Mouse (Mus musculus): ENCODE data around the gene Sirt4. TPM values are rescaled to one million over a fixed set of nuclear protein-coding genes. Genes with fewer than 3 reads are reported as not detected.
A peak's percentile ranks its signal among the peaks of the same experiment; 100 is the strongest.
"Not testable (repeated sequence)": the region's sequence is repeated elsewhere in the genome, so short reads cannot be mapped to it uniquely, and the experiment has no call there.

Sirt4 gene
- polyA plus RNA-seq, 1 experiment from 2014 or later: 6.4 TPM

GRCm38 (mm10) chr5:115507267-115507980 is 22.9 kb upstream of the Sirt4 start:
- peak overlapping the region; percentile 82 for H3K27ac ChIP-seq (ENCODE audit: low read depth, low read length)
- H3K9ac ChIP-seq (ENCODE audit: low read depth, low read length): peak overlapping the region; percentile 88
- WGBS: 13% methylated on average over 12 of the region's 12 CpGs
- H3K9me3 ChIP-seq (ENCODE audit: control insufficient read depth): no peaks in the 10 kb centered on the region
- peaks cover 9% of the 10 kb centered on the region for H3K4me1 ChIP-seq (replicated peaks; ENCODE audit: control insufficient read depth, insufficient read depth, low read length)
- H3K36me3 ChIP-seq (ENCODE audit: control insufficient read depth, insufficient read depth): no peaks in the 10 kb centered on the region
- ATAC-seq: no peak
- no peak for TF ChIP-seq CTCF (IDR thresholded peaks at IDR 0.05; ENCODE audit: low read depth)
- peak overlapping the region; percentile 90 for H3K4me2 ChIP-seq (replicated peaks; ENCODE audit: low read depth)
- peak overlapping the region; percentile 95 for H3K4me3 ChIP-seq (ENCODE audit: low read depth, low read length)
- H3K27me3 ChIP-seq (replicated peaks; ENCODE audit: control insufficient read depth, insufficient read depth, low read length): no peaks in the 10 kb centered on the region

- ATAC-seq: peak; percentile 88
- no peaks in the 10 kb centered on the region for H3K9me3 ChIP-seq (ENCODE audit: control insufficient read depth)
- peak within 1 kb of the TSS; percentile 88 for H3K9ac ChIP-seq (ENCODE audit: low read depth, low read length)
Measured at GRCm38 (mm10) chr5:115506454-115507201, 22.1 kb upstream of the Sirt4 start, which contains the start of gene Pxn. Pxn (plus strand) TSS chr5:115506676.

GRCm38 (mm10) chr5:115505617-115506016 is 21.1 kb upstream of the Sirt4 start:
- not testable (repeated sequence) for H3K36me3 ChIP-seq (ENCODE audit: control insufficient read depth, insufficient read depth); ATAC-seq

More at GRCm38 (mm10) chr5:115506454-115507201, 22.1 kb upstream of the Sirt4 start, which contains the start of gene Pxn:
- Histone ChIP-seq H3K4me1 (replicated peaks; ENCODE audit: control insufficient read depth, insufficient read depth, low read length) (peaks cover 9% of the 10 kb centered on the region), H3K4me3 (ENCODE audit: low read depth, low read length) (peak within 1 kb of the TSS; percentile 95), H3K27ac (ENCODE audit: low read depth, low read length) (peak within 1 kb of the TSS; percentile 82), H3K36me3 (ENCODE audit: control insufficient read depth, insufficient read depth) (no peaks in the 10 kb centered on the region), H3K4me2 (replicated peaks; ENCODE audit: low read depth) (peak within 1 kb of the TSS; percentile 90), H3K27me3 (replicated peaks; ENCODE audit: control insufficient read depth, insufficient read depth, low read length) (no peaks in the 10 kb centered on the region)
- TF ChIP-seq CTCF (IDR thresholded peaks at IDR 0.05; ENCODE audit: low read depth): peak; percentile 95
- under 1% methylated on average over 49 of the region's 74 CpGs for WGBS

GRCm38 (mm10) chr5:115503035-115503434 is 18.5 kb upstream of the Sirt4 start:
- TF ChIP-seq CTCF (IDR thresholded peaks at IDR 0.05; ENCODE audit: low read depth): no peak
- Histone ChIP-seq H3K4me1 (replicated peaks; ENCODE audit: control insufficient read depth, insufficient read depth, low read length) (peaks cover 4% of the 10 kb centered on the region; the same call in 1 of the 2 replicates), H3K27me3 (replicated peaks; ENCODE audit: control insufficient read depth, insufficient read depth, low read length) (no peaks in the 10 kb centered on the region), H3K9me3 (ENCODE audit: control insufficient read depth) (no peaks in the 10 kb centered on the region), H3K36me3 (ENCODE audit: control insufficient read depth, insufficient read depth) (no peaks in the 10 kb centered on the region), H3K9ac (ENCODE audit: low read depth, low read length) (no peak overlapping the region), H3K4me2 (replicated peaks; ENCODE audit: low read depth) (no peak overlapping the region), H3K4me3 (ENCODE audit: low read depth, low read length) (no peak overlapping the region), H3K27ac (ENCODE audit: low read depth, low read length) (0 out of 2 replicates have a peak overlapping the region, but pooled peaks have one; percentile 7)
- ATAC-seq: peak; percentile 39; the same call in 1 of the 2 replicates
- WGBS: 33% methylated on average over 12 of the region's 12 CpGs

More at GRCm38 (mm10) chr5:115505617-115506016, 21.1 kb upstream of the Sirt4 start:
- H3K27me3 ChIP-seq (replicated peaks; ENCODE audit: control insufficient read depth, insufficient read depth, low read length); H3K9me3 ChIP-seq (ENCODE audit: control insufficient read depth); H3K4me1 ChIP-seq (replicated peaks; ENCODE audit: control insufficient read depth, insufficient read depth, low read length); H3K4me2 ChIP-seq (replicated peaks; ENCODE audit: low read depth); H3K27ac ChIP-seq (ENCODE audit: low read depth, low read length); H3K4me3 ChIP-seq (ENCODE audit: low read depth, low read length); H3K9ac ChIP-seq (ENCODE audit: low read depth, low read length): not testable (repeated sequence)
- WGBS: 83% methylated on average over 4 of the region's 4 CpGs

GRCm38 (mm10) chr5:115500383-115500935 is 15.9 kb upstream of the Sirt4 start:
- 71% methylated on average over 12 of the region's 12 CpGs for WGBS

More at GRCm38 (mm10) chr5:115500383-115500935, 15.9 kb upstream of the Sirt4 start:
- Histone ChIP-seq H3K27ac (ENCODE audit: low read depth, low read length) (no peak overlapping the region), H3K9me3 (ENCODE audit: control insufficient read depth) (no peaks in the 10 kb centered on the region), H3K4me1 (replicated peaks; ENCODE audit: control insufficient read depth, insufficient read depth, low read length) (no peaks in the 10 kb centered on the region), H3K36me3 (ENCODE audit: control insufficient read depth, insufficient read depth) (no peaks in the 10 kb centered on the region), H3K27me3 (replicated peaks; ENCODE audit: control insufficient read depth, insufficient read depth, low read length) (no peaks in the 10 kb centered on the region), H3K4me3 (ENCODE audit: low read depth, low read length) (no peak overlapping the region), H3K9ac (ENCODE audit: low read depth, low read length) (no peak overlapping the region), H3K4me2 (replicated peaks; ENCODE audit: low read depth) (no peak overlapping the region)
- no peak for TF ChIP-seq CTCF (IDR thresholded peaks at IDR 0.05; ENCODE audit: low read depth)
- ATAC-seq: no peak

Measured in intestine, postnatal 0 days (tissue).